Mouse (Mus musculus) retina, embryonic 14.5 days (tissue): ENCODE results near the gene Lamc2.
"Not testable (repeated sequence)": the region's sequence is repeated elsewhere in the genome, so short reads cannot be mapped to it uniquely, and the experiment has no call there.

Experiments
- DNase-seq: peaks from one replicate; pipeline ENCODE4 v3.0.0-alpha.2; 2015; ENCODE audit warnings: low spot score

The Lamc2 gene

GRCm38 (mm10) chr1:153094226-153095076 lies 91.8 kb downstream of the Lamc2 start:
- DNase-seq, result no peak

- no peak for DNase-seq
Observed at GRCm38 (mm10) chr1:153093581-153093980, 92.7 kb downstream of the Lamc2 start.

DNA sequence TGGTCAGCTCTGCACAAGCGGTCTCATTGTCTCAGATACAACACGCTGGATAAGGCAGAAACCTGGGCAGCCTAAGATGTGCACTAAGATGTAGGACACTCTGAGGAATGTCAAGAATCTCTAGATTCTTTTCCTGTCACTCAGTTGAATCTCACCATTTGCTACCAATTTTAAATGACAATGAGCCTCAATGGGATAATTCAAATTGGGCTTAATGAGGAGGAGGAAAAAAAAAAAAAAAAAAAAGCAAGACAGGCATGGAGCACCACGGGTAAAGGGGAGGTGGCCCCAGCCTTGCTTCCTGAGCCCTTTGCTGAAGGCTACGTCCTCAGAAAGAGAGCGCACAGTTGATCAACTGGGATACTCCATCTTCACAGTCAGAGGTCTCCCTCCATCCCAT lies 93.1 kb downstream of the Lamc2 start:
- no peak for DNase-seq

GRCm38 (mm10) chr1:153092237-153092975 lies 93.8 kb downstream of the Lamc2 start:
- DNase-seq, result peak; percentile 82

DNA sequence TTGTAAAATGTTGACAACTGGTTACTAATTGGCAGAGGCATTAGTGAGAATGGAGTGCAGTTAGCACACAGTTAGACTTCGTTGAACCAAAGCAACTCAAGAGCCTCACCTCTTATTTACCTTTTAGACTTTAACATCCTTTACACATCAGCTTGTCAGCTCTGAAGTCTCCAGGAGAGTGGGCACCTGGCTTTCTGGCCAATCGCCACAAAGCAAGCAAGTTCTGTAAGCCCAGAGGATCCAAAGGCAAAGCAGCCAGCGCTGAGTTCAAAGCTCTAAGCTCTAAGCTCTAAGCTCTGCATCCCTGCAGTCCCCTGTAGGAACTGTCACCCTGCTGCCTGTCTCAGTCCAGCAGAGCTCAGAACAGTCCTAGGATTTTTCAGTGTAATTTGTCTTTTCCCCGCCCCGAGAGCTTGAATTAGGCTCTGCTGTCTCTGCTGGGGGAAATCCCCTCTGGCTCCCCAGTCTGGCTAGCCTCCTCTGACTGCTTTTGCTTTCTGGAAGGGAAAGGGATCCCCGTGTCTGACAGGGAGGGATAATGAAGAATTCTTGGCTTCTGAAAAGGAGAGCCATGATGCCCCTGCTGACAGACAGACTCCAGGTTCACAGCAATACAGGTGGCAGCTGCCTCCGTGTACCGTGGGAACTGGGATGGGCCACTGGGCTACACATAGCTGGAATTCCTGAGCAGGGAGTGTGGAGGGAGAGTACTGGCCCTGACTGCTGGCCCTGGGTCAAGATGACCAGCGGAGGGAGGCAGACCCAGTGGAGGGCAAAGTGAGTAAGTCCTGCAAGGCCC lies 94.6 kb downstream of the Lamc2 start:
- DNase-seq, result no peak

- DNase-seq, result no peak
Observed at GRCm38 (mm10) chr1:153090807-153091206, 95.4 kb downstream of the Lamc2 start.

GRCm38 (mm10) chr1:153090081-153090480 lies 96.2 kb downstream of the Lamc2 start:
- DNase-seq, result no peak

- DNase-seq, result no peak
Observed at GRCm38 (mm10) chr1:153087771-153088170, 98.5 kb downstream of the Lamc2 start.

DNA sequence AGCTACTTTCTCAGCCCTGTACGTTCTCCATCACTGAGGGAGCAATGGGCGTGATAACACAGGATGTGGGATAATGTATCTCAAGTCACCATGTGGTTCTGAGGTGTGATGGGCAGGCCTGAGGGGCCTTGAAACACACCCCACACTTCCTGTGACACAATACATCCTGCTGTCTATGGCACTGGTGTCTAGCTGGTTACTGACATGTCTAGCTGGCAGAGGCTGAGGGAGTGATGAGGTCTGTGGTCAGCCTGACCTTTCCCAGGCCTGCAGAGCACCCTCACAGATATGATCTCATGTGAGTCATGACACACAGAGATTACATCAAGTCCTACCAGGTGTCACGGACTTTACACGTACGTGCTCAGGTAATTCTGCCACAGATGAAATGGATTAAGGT lies 101.0 kb downstream of the Lamc2 start:
- no peak for DNase-seq

- no peak for DNase-seq
Observed at GRCm38 (mm10) chr1:153084191-153084590, 102.1 kb downstream of the Lamc2 start.

- not testable (repeated sequence) for DNase-seq
Observed at GRCm38 (mm10) chr1:153083233-153083632, 103.0 kb downstream of the Lamc2 start.

DNA sequence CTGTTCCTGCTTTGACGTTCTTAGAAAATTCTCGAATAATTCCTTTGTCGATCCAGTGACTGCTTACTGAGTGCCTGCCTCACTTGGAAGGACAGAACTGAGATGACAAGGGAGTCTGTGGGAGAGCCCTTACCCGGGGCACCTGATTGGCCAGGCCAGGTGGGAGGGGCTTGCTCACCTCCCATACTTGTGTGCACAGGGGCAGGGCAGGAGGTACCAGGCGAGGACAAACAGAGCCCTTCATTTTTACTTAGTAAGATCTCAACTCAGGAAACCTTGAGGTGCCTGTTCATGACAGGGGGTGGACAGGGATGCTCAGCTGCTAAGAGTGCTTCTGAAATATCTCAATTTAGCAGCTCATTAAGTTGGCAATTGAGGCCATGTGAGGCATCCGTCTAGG lies 110.3 kb downstream of the Lamc2 start:
- no peak for DNase-seq

DNA sequence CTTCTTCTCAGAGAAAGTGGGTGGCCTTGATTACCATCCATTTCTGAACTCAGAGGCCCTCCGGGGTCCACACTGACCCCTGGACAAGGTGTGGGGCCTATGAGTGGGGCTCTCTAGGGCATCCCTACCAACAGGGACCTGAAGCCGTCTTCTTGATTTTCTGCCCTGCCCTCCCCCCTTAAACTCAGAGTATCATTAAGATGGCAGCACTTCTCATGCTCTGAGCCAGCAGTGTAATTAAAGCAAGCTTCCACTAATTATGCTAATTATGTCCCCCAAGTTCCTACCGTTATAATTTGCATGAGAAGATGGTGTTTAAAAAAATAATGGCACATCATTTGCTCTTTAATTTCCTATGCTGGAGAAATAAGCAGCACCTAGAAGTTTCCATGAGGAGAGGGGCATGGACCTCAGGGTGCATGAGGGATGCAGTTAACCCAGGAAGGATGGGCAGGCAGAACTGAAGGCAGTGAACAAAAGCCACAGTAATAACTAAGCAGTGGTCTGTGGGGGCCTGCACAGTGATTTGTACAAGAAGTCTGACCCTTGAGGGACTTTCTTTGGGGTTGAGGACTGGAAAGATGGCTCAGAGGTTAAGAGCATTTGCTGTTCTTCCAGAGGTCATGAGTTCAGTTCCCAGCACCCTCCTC lies 111.0 kb downstream of the Lamc2 start:
- no peak for DNase-seq

DNA sequence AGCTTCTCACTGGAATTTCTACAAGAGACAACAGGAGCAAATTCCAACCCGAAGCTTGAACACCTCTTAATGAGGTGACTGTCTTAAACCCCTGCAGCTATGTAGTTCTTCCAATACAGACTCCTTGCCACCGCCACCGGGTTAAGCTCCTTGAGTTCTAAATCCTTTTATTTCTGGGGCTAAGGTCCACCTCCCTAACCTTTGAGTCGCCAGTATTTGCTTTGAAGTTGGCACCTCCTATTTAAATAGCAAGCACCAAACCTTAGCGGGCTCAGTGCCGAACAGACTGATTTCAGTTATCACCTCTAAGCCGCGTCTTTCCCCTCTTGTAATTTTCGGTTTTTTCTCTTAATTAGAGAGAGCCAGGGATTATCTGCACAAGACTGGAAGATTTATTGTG lies 112.8 kb downstream of the Lamc2 start:
- no peak for DNase-seq
